Mouse (Mus musculus) gastrocnemius, postnatal 4 days (tissue): ENCODE measurements around the gene U2af1. TPM values are rescaled to one million over a fixed set of nuclear protein-coding genes. Genes with fewer than 3 reads are reported as not detected.
"Not testable (repeated sequence)": the region's sequence is repeated elsewhere in the genome, so short reads cannot be mapped to it uniquely, and the experiment has no call there.

Experiments used
- DNase-seq, 2 experiments: peaks; one replicate each; pipeline ENCODE4 v3.0.0; 2021 to 2022; ENCODE audit warnings: low spot score in 2 of 2, mixed read lengths in 2 of 2
- long read RNA-seq, 2 experiments: library from polyadenylated mRNA; stranded (forward); transcript quantifications; one replicate each; pipeline ENCODE4 v2.0.0; 2021
- total RNA-seq, 2 experiments: library from RNA; stranded (reverse); gene quantifications; 2 replicates each; pipeline ENCODE4 v1.2.3; 2021

The U2af1 gene
- total RNA-seq: 100 to 1,000 TPM; 154 to 181 TPM
- long read RNA-seq, experiment 1, transcript U2af1-201 (8 exons, 1,046 nt): major isoform, 47 of 57 reads
- long read RNA-seq, experiment 1, partial matches to known transcripts: 1 of 57 reads
- long read RNA-seq, experiment 1, other reads (novel, unspliced or antisense): 3 of 57 reads
- long read RNA-seq, experiment 2, transcript U2af1-201 (8 exons, 1,046 nt): major isoform, 41 of 55 reads
- long read RNA-seq, experiment 2, partial matches to known transcripts: 0 of 55 reads
- long read RNA-seq, experiment 2, other reads (novel, unspliced or antisense): 8 of 55 reads

DNA sequence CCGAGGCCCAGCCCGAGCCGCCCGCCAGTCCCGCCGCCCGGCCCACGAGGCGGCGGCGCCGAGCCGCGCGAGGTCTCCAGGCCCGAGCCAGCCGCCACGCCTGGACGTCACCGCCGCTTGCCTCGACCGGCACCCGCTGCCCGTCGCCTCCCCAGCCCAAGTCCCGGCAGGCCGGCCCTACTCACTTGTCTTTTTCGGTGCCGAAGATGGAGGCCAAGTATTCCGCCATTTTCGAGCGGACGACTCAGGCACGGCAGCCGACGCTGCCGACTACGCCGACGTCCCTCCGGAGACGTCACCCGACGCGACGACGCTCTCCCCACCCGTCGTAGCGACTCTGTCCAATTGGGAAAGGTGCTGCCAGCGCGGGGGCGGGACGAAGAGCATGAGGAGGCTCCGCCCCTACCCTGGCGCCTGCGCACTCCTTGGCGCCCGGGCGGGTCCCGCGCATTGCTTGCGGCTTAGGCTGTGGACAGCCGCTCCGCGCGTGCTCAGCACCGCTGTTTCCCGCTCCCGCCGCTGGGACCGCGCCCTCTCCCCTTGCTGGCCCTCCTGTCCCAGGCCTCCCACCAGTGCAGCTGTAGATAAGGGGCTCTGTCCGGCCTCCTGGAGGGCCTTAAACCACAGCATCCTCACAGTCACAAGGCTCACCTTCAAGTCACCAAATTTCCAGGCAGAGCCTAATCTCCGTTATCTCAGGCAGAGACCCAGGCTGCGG is at the start of gene U2af1:
U2af1 (minus strand) TSS at position 425 of the 718 bp plus-strand sequence.
- peak; percentile 98 to 99 for DNase-seq

GRCm38 (mm10) chr17:31705271-31706020 is 46.8 kb upstream of the U2af1 start:
- peak in 1 of 2 experiments; percentile 50 for DNase-seq

- no peak for DNase-seq
Observed at GRCm38 (mm10) chr17:31703276-31703980, 44.7 kb upstream of the U2af1 start.

DNA sequence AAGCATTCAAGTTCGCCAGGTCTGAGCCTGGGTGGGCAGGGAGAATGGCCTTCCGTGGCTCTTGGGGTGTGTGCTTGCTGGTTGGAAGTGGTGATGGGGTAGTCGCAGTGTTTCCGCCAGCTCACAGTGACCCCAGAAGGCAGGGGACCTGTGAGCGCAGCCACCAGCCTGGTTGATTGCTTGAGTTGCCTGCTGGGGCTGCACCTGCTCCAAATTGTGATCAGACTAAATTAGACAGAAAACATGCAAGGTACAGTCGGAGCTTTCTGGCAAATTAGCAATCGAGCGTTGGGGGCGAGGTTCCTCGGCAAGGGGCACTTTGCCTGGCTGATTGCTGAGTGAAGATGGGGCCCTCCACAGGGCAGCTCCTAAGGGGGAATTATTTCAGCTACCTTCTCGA is 39.7 kb upstream of the U2af1 start:
- DNase-seq: no peak

GRCm38 (mm10) chr17:31695356-31695755 is 36.7 kb upstream of the U2af1 start:
- DNase-seq: not testable (repeated sequence)

DNA sequence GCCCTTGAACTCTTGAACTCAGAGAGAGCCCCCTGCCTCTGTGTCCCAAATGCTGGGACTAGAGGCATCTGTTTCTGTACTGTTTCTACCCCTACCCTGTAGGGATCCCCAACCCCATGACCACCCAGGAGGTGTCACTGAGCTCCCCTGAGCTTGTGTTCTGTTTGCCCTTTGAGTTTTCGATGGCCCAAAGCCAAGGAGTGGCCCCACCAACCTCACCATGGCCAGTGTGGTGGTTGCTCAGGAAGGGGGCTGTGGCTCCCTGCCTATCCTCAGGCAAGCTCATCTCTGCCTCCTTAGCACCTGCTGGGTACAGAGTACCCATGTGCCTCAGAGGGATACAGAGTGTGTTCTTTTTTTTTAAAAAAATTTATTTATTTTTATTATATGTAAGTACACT is 36.3 kb upstream of the U2af1 start:
- DNase-seq: no peak

- no peak for DNase-seq
Observed at GRCm38 (mm10) chr17:31694023-31694376, 35.3 kb upstream of the U2af1 start.

GRCm38 (mm10) chr17:31693330-31694022 is 34.8 kb upstream of the U2af1 start:
- DNase-seq: peak; percentile 64 to 80

DNA sequence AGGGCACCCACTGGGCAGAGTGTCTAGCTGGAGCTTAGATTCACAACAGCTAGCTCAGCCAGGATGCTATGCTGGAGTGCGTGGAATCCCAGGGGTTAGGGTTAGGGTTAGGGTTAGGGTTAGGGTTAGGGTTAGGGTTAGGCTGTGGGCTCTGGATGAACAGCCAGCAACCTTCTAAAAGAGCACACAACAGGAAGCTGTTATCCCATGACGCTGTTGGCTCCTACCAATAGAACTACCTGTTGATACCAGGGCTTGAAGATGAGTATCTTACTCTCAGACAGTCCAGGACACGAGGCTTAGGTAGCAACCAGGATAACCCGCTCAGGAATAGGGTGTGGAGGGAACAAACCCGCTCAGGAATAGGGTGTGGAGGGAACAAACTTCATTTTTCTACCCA is 34.2 kb upstream of the U2af1 start:
- no peak for DNase-seq

- no peak for DNase-seq
Observed at GRCm38 (mm10) chr17:31689606-31690005, 30.9 kb upstream of the U2af1 start.

GRCm38 (mm10) chr17:31688112-31688511 is 29.4 kb upstream of the U2af1 start:
- DNase-seq: no peak

- peak in 1 of 2 experiments; percentile 50 for DNase-seq
Observed at GRCm38 (mm10) chr17:31686225-31686564, 27.5 kb upstream of the U2af1 start.

DNA sequence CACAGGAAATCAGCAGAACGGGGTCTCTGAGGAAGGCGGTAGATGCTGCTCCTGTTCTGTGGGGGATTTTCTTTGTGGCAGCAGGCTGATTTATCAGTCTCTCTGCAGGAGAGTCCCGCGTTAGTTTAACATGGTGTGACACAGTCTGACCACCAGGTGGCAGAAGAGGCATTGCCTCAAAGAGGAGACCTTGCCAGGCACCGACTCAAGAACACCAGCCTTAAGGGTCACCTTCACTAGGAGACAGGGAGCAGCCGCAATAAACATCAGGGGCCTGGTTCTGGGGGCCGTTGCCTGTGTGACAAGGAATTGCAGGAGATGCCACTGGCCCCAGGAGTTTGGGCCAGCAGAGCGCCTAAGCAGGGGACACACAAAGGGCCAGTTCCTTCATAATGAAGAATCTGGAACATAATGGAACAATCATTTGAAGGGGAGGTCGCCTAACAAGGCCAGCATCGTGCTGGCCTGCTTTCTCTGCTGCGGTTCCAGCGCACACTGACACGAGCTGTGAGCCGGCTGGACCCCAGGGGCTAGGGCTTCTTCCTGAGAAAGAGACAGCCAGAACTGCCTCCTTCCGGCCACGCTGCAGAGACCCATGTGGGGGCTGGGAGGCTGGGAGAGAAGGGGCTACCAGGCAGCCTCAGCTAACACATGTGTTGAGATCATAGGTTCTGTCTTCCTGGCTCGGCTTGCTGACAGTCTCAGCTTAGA is 27.0 kb upstream of the U2af1 start:
- peak; percentile 72 to 88 for DNase-seq

DNA sequence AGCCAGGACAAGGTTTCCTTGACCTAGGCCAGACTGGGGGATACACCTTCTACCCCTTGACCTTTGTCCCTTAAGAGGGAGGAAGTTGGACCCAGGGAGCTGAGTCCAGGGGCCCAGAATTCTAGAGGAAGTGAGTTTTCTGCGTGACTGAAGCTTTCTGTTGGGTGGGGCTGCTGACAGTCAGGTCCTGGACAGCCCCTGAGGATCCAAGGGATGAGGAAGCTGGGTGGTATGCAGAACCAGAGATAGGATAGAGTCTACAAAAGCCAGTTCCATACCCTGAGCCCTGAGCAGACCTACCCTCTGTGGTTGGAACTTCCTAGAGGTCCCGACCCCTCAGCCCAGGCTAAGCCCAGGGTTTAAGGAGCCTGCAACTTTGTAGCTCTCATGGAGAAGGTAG is 21.8 kb upstream of the U2af1 start:
- no peak for DNase-seq

GRCm38 (mm10) chr17:31677507-31677906 is 18.8 kb upstream of the U2af1 start, which contains the start of gene Cryaa:
Cryaa (plus strand) TSS chr17:31677807.
- no peak for DNase-seq

DNA sequence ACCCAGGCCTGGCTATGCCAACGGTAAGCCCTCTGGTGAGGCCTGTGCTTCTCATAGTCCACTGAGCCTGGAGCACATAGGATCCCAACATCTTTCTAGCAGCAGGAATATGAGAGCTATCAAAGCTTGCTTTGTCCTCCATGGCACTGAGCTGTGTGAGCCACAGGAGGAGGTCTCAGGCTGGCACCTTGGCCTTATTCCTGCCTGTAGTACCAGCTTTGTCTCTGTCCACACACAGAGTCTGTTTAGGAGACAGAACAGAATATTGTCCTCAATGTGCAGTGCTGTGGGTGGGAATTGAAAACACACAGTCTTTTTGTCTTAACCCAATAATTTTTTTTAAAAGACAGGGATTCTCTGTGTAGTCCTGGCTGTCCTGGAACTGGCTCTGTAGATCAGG is 15.7 kb upstream of the U2af1 start:
- DNase-seq: no peak

DNA sequence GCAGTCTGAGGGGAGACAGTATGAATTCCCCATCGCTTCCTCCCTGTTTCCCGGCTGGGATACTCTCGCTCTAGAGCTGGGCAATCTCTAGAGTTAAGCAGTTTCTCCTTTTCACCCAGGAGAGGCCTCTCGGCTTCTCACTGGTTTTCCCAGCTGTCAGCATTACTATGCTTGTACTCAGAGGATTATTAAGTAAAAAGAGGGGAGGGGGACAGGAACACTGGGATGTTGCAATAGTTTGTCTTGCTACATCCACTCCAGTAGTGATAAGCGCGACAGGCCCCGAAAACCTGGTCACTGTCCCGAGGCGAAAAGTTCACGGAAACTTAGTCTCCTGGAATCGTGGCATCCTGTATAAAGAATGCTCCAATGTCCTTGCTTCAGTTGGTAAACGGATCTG is 13.6 kb upstream of the U2af1 start:
- no peak for DNase-seq

DNA sequence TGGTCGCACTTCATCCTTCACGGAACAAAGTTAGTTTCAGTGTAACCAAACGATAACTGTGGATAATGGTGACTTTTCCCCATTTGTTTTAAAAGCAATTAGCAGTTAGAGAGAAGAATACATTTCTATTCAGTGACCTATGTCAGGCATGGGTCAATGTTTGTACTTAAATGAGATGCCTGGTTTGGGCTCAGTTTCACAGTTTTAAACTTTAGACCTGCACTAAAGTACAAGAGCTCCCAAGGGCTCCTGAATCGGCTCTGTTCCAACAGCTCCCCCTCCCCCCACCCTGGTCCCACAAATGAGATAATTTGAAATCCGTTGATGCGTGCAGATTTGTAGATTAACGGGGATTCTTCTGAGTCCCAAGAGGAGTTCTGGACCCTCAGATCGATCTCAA is 13.0 kb upstream of the U2af1 start:
- no peak for DNase-seq

DNA sequence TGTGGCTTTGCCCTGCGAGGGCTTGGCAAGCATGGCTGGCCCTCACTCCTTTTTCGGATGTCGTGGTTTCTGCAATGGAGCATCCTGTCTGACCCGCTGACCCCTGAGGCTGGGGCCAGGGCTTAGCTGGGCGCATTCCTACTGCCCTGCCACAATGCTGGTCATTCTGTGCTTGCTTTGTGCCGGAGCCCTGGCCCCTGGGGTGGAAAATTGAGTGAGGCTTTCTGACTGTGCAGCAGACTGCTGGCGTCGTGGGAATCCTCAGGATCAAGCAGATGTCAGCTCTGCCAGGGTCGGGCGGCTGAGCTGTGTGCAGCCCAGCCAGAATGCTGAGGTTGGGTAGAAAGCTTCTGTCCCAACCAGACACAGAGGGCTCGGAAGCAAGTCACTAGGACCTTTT is 11.5 kb upstream of the U2af1 start:
- peak in 1 of 2 experiments; percentile 44 for DNase-seq

GRCm38 (mm10) chr17:31668306-31668705 is 9.6 kb upstream of the U2af1 start:
- no peak for DNase-seq
